Mouse (Mus musculus) lung, embryonic 14.5 days (tissue): ENCODE data around the gene Ano8. TPM values are rescaled to one million over a fixed set of nuclear protein-coding genes. Genes with fewer than 3 reads are reported as not detected.
"Not testable (repeated sequence)": the region's sequence is repeated elsewhere in the genome, so short reads cannot be mapped to it uniquely, and the experiment has no call there.

Source experiments
- ATAC-seq: fragments of 200-750 bp; cut with Nextera tagmentation; 2 replicates; pipeline ENCODE4 v1.8.0; 2017; ENCODE audit warnings: mild to moderate bottlenecking, moderate TSS enrichment, moderate library complexity; ENCODE audit not compliant: insufficient read depth
- DNase-seq: peaks from one replicate; pipeline ENCODE4 v3.0.0-alpha.2; 2015
- H3K27ac ChIP-seq: fragments of 300-500 bp; sonication (generic); 2 replicates; pipeline ENCODE4 v1.5.1; 2014; ENCODE audit warnings: low read depth, mild to moderate bottlenecking, moderate library complexity
- H3K27me3 ChIP-seq: fragments of 300-500 bp; sonication (generic); 2 replicates; pipeline ENCODE4 v1.6.1; 2014; ENCODE audit warnings: low read length, control low read depth; ENCODE audit not compliant: insufficient read depth
- H3K36me3 ChIP-seq: fragments of 300-500 bp; sonication (generic); 2 replicates; pipeline ENCODE4 v1.6.1; 2014; ENCODE audit warnings: control low read depth; ENCODE audit not compliant: insufficient read depth
- H3K4me1 ChIP-seq: fragments of 300-500 bp; sonication (generic); 2 replicates; pipeline ENCODE4 v1.6.1; 2014; ENCODE audit warnings: antibody characterized with exemption, control low read depth; ENCODE audit not compliant: insufficient read depth
- H3K4me2 ChIP-seq: fragments of 300-500 bp; sonication (generic); 2 replicates; pipeline ENCODE4 v1.6.1; 2014; ENCODE audit warnings: mild to moderate bottlenecking
- H3K4me3 ChIP-seq: fragments of 300-500 bp; sonication (generic); 2 replicates; pipeline ENCODE4 v1.5.1; 2014; ENCODE audit warnings: low read depth, low read length
- H3K9ac ChIP-seq: fragments of 300-500 bp; sonication (generic); 2 replicates; pipeline ENCODE4 v1.6.1; 2014
- H3K9me3 ChIP-seq: fragments of 300-500 bp; sonication (generic); 2 replicates; pipeline ENCODE4 v1.6.1; 2016; ENCODE audit warnings: low read depth, low read length, control low read depth
- CTCF ChIP-seq: IDR thresholded peaks from 2 replicates; pipeline ENCODE4 v1.5.1; 2016; ENCODE audit warnings: antibody characterized with exemption, low read depth
- WGBS: fragments of 180-500 bp; shearing (Covaris S2); extraction: QIAGEN DNeasy Blood & Tissue Kit; methylation state at CpG from one replicate; pipeline ENCODE4 v1.1.7; 2014; 5-methylcytosine and 5-hydroxymethylcytosine counted together
- polyA plus RNA-seq: library from polyadenylated mRNA; unstranded; fragments of >200 nt; fragmentation: Nextera tagmentation; extraction: Ambion mirVana; gene quantifications from 2 replicates; pipeline ENCODE4 v1.2.1, GENCODE M21; 2014

Ano8 gene
- polyA plus RNA-seq = 2.4 and 3.1 TPM in 2 replicates

GRCm38 (mm10) chr8:71485142-71486135 lies at the start of gene Ano8:
Gene Ano8, minus strand, starts transcription at chr8:71485963.
- TF ChIP-seq CTCF = no peak
- peak within 1 kb of the TSS; percentile 74 for H3K4me3 ChIP-seq
- H3K4me1 ChIP-seq = peaks cover 12% of the 10 kb centered on the region
- H3K9me3 ChIP-seq = no peaks in the 10 kb centered on the region
- H3K36me3 ChIP-seq = peaks cover 17% of the 10 kb centered on the region
- DNase-seq (peak; percentile 93), ATAC-seq (peak; percentile 67)
- peak within 1 kb of the TSS; percentile 77 for H3K9ac ChIP-seq
- H3K27ac ChIP-seq = peak within 1 kb of the TSS; percentile 76
- 4% methylated on average over 55 of the region's 58 CpGs for WGBS
- peak within 1 kb of the TSS; percentile 90 for H3K4me2 ChIP-seq
- H3K27me3 ChIP-seq = no peaks in the 10 kb centered on the region

- ATAC-seq (no peak), DNase-seq (no peak)
- Histone ChIP-seq H3K4me3 (no peak overlapping the region), H3K9me3 (no peaks in the 10 kb centered on the region), H3K9ac (no peak overlapping the region), H3K27ac (no peak overlapping the region), H3K4me1 (0 out of 2 replicates have a peak, but pooled peaks cover 4% of the 10 kb centered on the region), H3K4me2 (no peak overlapping the region), H3K27me3 (no peaks in the 10 kb centered on the region), H3K36me3 (no peaks in the 10 kb centered on the region)
- no peak; the same call in 1 of the 2 replicates for TF ChIP-seq CTCF
- WGBS = 33% methylated on average over 3 of the region's 3 CpGs
These were observed 48.6 kb upstream of the Ano8 start for GRCm38 (mm10) chr8:71534263-71534810.

GRCm38 (mm10) chr8:71530735-71531467 lies 45.1 kb upstream of the Ano8 start:
- H3K36me3 ChIP-seq, H3K4me2 ChIP-seq, H3K9me3 ChIP-seq, H3K27me3 ChIP-seq, H3K4me1 ChIP-seq, H3K27ac ChIP-seq, H3K4me3 ChIP-seq, ATAC-seq, H3K9ac ChIP-seq: not testable (repeated sequence)
- peak; percentile 69 for DNase-seq
- TF ChIP-seq CTCF = peak; percentile 59
- 70% methylated on average over 5 of the region's 12 CpGs for whole genome bisulfite sequencing

GRCm38 (mm10) chr8:71528362-71529073 lies 42.8 kb upstream of the Ano8 start:
- DNase-seq = peak; percentile 66
- WGBS = 77% methylated on average over 11 of the region's 11 CpGs
- Histone ChIP-seq H3K36me3 (no peaks in the 10 kb centered on the region), H3K4me3 (no peak overlapping the region), H3K9me3 (no peaks in the 10 kb centered on the region), H3K9ac (no peak overlapping the region), H3K27ac (peak overlapping the region; percentile 64), H3K4me2 (no peak overlapping the region), H3K27me3 (peaks cover 15% of the 10 kb centered on the region), H3K4me1 (peaks cover 5% of the 10 kb centered on the region; the same call in 1 of the 2 replicates)
- no peak for TF ChIP-seq CTCF
- 0 out of 2 replicates have a peak, but pooled peaks have one; percentile 47 for ATAC-seq

- DNase-seq (no peak), ATAC-seq (no peak)
- TF ChIP-seq CTCF = no peak
These were observed 41.6 kb upstream of the Ano8 start for GRCm38 (mm10) chr8:71527162-71527870.

GRCm38 (mm10) chr8:71526272-71526671 lies 40.5 kb upstream of the Ano8 start:
- peak overlapping the region; percentile 25; the same call in 1 of the 2 replicates for H3K27ac ChIP-seq
- H3K9me3 ChIP-seq = no peaks in the 10 kb centered on the region
- peaks cover 15% of the 10 kb centered on the region for H3K27me3 ChIP-seq
- WGBS = 15% methylated on average over 6 of the region's 6 CpGs
- no peak overlapping the region for H3K9ac ChIP-seq
- H3K36me3 ChIP-seq = no peaks in the 10 kb centered on the region
- no peak overlapping the region for H3K4me3 ChIP-seq
- peaks cover 5% of the 10 kb centered on the region; the same call in 1 of the 2 replicates for H3K4me1 ChIP-seq
- peak; percentile 8; the same call in 1 of the 2 replicates for ATAC-seq
- no peak overlapping the region for H3K4me2 ChIP-seq
- DNase-seq = peak; percentile 55
- no peak for TF ChIP-seq CTCF

More at GRCm38 (mm10) chr8:71527162-71527870, 41.6 kb upstream of the Ano8 start:
- Histone ChIP-seq H3K27ac (peak overlapping the region; percentile 25), H3K36me3 (no peaks in the 10 kb centered on the region), H3K9ac (no peak overlapping the region), H3K27me3 (peaks cover 15% of the 10 kb centered on the region), H3K9me3 (no peaks in the 10 kb centered on the region), H3K4me1 (peaks cover 5% of the 10 kb centered on the region; the same call in 1 of the 2 replicates), H3K4me2 (no peak overlapping the region), H3K4me3 (no peak overlapping the region)
- 50% methylated on average over 3 of the region's 3 CpGs for WGBS
